Mouse (Mus musculus) intestine, embryonic 14.5 days (tissue): ENCODE results near the gene Btbd16. TPM values are rescaled to one million over a fixed set of nuclear protein-coding genes. Genes with fewer than 3 reads are reported as not detected.

Experiments
- ATAC-seq: fragments of 200-750 bp; cut with Nextera tagmentation; replicated peaks from 2 replicates; pipeline ENCODE4 v1.8.0; 2017; ENCODE audit warnings: low read depth, moderate number of reproducible peaks, moderate TSS enrichment, moderate library complexity; ENCODE audit not compliant: low FRiP score, low TSS enrichment
- DNase-seq: peaks from one replicate; pipeline ENCODE4 v3.0.0-alpha.2; 2018; ENCODE audit warnings: low spot score
- H3K27ac ChIP-seq: fragments of 300-500 bp; sonication (generic); 2 replicates; pipeline ENCODE4 v1.5.1; 2014; ENCODE audit warnings: low read depth, mild to moderate bottlenecking, control low read depth
- H3K27me3 ChIP-seq: fragments of 300-500 bp; sonication (generic); replicated peaks from 2 replicates; pipeline ENCODE4 v1.6.1; 2014; ENCODE audit warnings: low read length, control low read depth; ENCODE audit not compliant: control insufficient read depth, insufficient read depth
- H3K36me3 ChIP-seq: fragments of 300-500 bp; sonication (generic); 2 replicates; pipeline ENCODE4 v1.6.1; 2014; ENCODE audit warnings: low read length, control low read depth; ENCODE audit not compliant: control insufficient read depth, insufficient read depth
- H3K4me1 ChIP-seq: fragments of 300-500 bp; sonication (generic); replicated peaks from 2 replicates; pipeline ENCODE4 v1.6.1; 2014; ENCODE audit warnings: low read length, control low read depth, mixed read lengths; ENCODE audit not compliant: control insufficient read depth, insufficient read depth
- H3K4me2 ChIP-seq: fragments of 300-500 bp; sonication (generic); 2 replicates; pipeline ENCODE4 v1.6.1; 2014; ENCODE audit warnings: low read length
- H3K4me3 ChIP-seq: fragments of 300-500 bp; sonication (generic); 2 replicates; pipeline ENCODE4 v1.5.1; 2014; ENCODE audit warnings: low read depth, low read length, control low read depth, mixed read lengths
- H3K9ac ChIP-seq: fragments of 300-500 bp; sonication (generic); 2 replicates; pipeline ENCODE4 v1.6.1; 2014; ENCODE audit warnings: mild to moderate bottlenecking, low read length
- H3K9me3 ChIP-seq: fragments of 300-500 bp; sonication (generic); 2 replicates; pipeline ENCODE4 v1.6.1; 2016; ENCODE audit warnings: low read length, control low read depth; ENCODE audit not compliant: control insufficient read depth
- WGBS: fragments of 180-500 bp; shearing (Covaris S2); extraction: QIAGEN DNeasy Blood & Tissue Kit; methylation state at CpG from one replicate; pipeline ENCODE4 v1.1.7; 2014; 5-methylcytosine and 5-hydroxymethylcytosine counted together
- polyA plus RNA-seq: library from polyadenylated mRNA; unstranded; fragments of >200 nt; fragmentation: Nextera tagmentation; extraction: Ambion mirVana; gene quantifications from 2 replicates; pipeline ENCODE4 v1.2.1, GENCODE M21; 2014

The Btbd16 gene
- polyA plus RNA-seq, 1 experiment from 2014 or later, result 0.07 TPM

- H3K9ac ChIP-seq, result no peak overlapping the region
- no peak overlapping the region for H3K27ac ChIP-seq
- H3K4me1 ChIP-seq, result peaks cover 6% of the 10 kb centered on the region
- peak overlapping the region; percentile 88; the same call in 1 of the 2 replicates for H3K4me3 ChIP-seq
- no peaks in the 10 kb centered on the region for H3K9me3 ChIP-seq
- WGBS, result 61% methylated on average over 3 of the region's 3 CpGs
- DNase-seq (no peak), ATAC-seq (no peak)
- no peaks in the 10 kb centered on the region for H3K36me3 ChIP-seq
- H3K27me3 ChIP-seq, result no peaks in the 10 kb centered on the region
- peak overlapping the region; percentile 66 for H3K4me2 ChIP-seq
These were observed 93.4 kb downstream of the Btbd16 start for GRCm38 (mm10) chr7:130867256-130867655.

Other genes starting within 250 kb of the Btbd16 start
- gene Nsmce4a, start 201.0 kb upstream of the Btbd16 start, polyA plus RNA-seq, result 173 and 178 TPM in 2 replicates
- 33.7 and 38.4 TPM in 2 replicates for gene Tacc2, start 196.6 kb upstream of the Btbd16 start, polyA plus RNA-seq
- 34.8 and 38.4 TPM in 2 replicates for gene Plekha1, start 91.7 kb downstream of the Btbd16 start, polyA plus RNA-seq
- gene Htra1, start 162.0 kb downstream of the Btbd16 start, polyA plus RNA-seq, result 15.8 and 16.7 TPM in 2 replicates